Mouse (Mus musculus) ES-E14 (cell line): ENCODE data around the gene Ankmy2. TPM values are rescaled to one million over a fixed set of nuclear protein-coding genes. Genes with fewer than 3 reads are reported as not detected.

Source experiments
- DNase-seq: peaks from one replicate; pipeline ENCODE4 v3.0.0-alpha.2; 2013; ENCODE audit warnings: low read depth, low spot score
- H3K27ac ChIP-seq: 2 replicates; pipeline ENCODE4 v1.5.1; 2012; ENCODE audit warnings: low read depth, mild to moderate bottlenecking, low read length, moderate library complexity, mixed read lengths; ENCODE audit not compliant: poor library complexity, insufficient read depth, severe bottlenecking
- H3K36me3 ChIP-seq: 2 replicates; pipeline ENCODE4 v1.6.1; 2012; ENCODE audit warnings: mild to moderate bottlenecking, low read length, moderate library complexity, mixed read lengths; ENCODE audit not compliant: control insufficient read depth, poor library complexity, insufficient read depth, severe bottlenecking
- H3K4me1 ChIP-seq, 2 experiments: fragments of 150-350 bp in 1 of 2; sonication (generic) in 1 of 2; 2 replicates each; pipeline ENCODE4 v1.6.1; 2012; ENCODE audit warnings: low read length in 2 of 2, mild to moderate bottlenecking in 1 of 2, mixed read lengths in 1 of 2; ENCODE audit not compliant: control insufficient read depth in 2 of 2, insufficient read depth in 2 of 2, poor library complexity in 1 of 2
- H3K4me3 ChIP-seq, 2 experiments: fragments of 150-350 bp in 1 of 2; sonication (generic) in 1 of 2; 2 replicates each; pipeline ENCODE4 v1.5.1; 2012; ENCODE audit warnings: low read length in 2 of 2, low read depth in 1 of 2, mild to moderate bottlenecking in 1 of 2, mixed read lengths in 1 of 2; ENCODE audit not compliant: insufficient read depth in 1 of 2, poor library complexity in 1 of 2, severe bottlenecking in 1 of 2
- H3K9ac ChIP-seq: 2 replicates; pipeline ENCODE4 v1.6.1; 2012; ENCODE audit warnings: low read depth, mild to moderate bottlenecking, low read length, mixed read lengths; ENCODE audit not compliant: poor library complexity, insufficient read depth, severe bottlenecking
- H3K9me3 ChIP-seq: fragments of 150-350 bp; sonication (generic); 2 replicates; pipeline ENCODE4 v1.6.1; 2012; ENCODE audit warnings: low read depth, mild to moderate bottlenecking, low read length; ENCODE audit not compliant: control insufficient read depth, insufficient read depth
- CHD2 ChIP-seq: IDR thresholded peaks from 2 replicates; pipeline ENCODE4 v1.6.1; 2014; ENCODE audit warnings: mild to moderate bottlenecking, low read depth, low read length, inconsistent platforms
- HCFC1 ChIP-seq: IDR thresholded peaks from 2 replicates; pipeline ENCODE4 v1.6.1; 2012; ENCODE audit warnings: low read length, inconsistent platforms, borderline replicate concordance; ENCODE audit not compliant: insufficient read depth
- MAFK ChIP-seq: IDR thresholded peaks from 2 replicates; pipeline ENCODE4 v1.6.1; 2014; ENCODE audit warnings: mild to moderate bottlenecking, low read depth, low read length, inconsistent platforms; ENCODE audit not compliant: insufficient read depth
- ZC3H11A ChIP-seq: IDR thresholded peaks from 2 replicates; pipeline ENCODE4 v1.6.1; 2012; ENCODE audit warnings: low read depth, mild to moderate bottlenecking, inconsistent platforms, low read length, borderline replicate concordance
- ZNF384 ChIP-seq: IDR thresholded peaks from 2 replicates; pipeline ENCODE4 v1.6.1; 2012; ENCODE audit warnings: low read depth, low read length, inconsistent platforms
- in situ Hi-C, 2 experiments: fragments of 600-800 bp; cut with MboI; formaldehyde crosslinking; loops; one replicate each; pipeline ENCODE4 v1.15.1; 2025; ENCODE audit warnings: low sequenced_read_pairs in 2 of 2, inconsistent platforms in 1 of 2; ENCODE audit not compliant: unreplicated experiment in 2 of 2
- total RNA-seq: library from RNA; depleted of rRNA; stranded (reverse); fragments of 300-350 nt; gene quantifications from 2 replicates; pipeline ENCODE4 v1.2.3, GENCODE M21; 2012; rRNA removed

Ankmy2 gene
- total RNA-seq, 1 experiment, result 21.2 TPM

GRCm38 (mm10) chr12:36241171-36241570, 84.3 kb downstream of the Ankmy2 start:
- TF ChIP-seq ZC3H11A (no peak), MAFK (no peak), ZNF384 (no peak), CHD2 (no peak), HCFC1 (no peak)
- Histone ChIP-seq H3K27ac (no peak overlapping the region), H3K4me1 (no peaks in the 10 kb centered on the region; a peak in 1 of 4 replicates), H3K4me3 (no peak overlapping the region), H3K9ac (no peak overlapping the region), H3K9me3 (no peaks in the 10 kb centered on the region), H3K36me3 (no peaks in the 10 kb centered on the region)
- no peak for DNase-seq
- in situ Hi-C loops, result no loop called here

Other genes starting within 250 kb of the Ankmy2 start
- not detected in 2 replicates for gene Agr3, start 231.5 kb upstream of the Ankmy2 start, total RNA-seq
- not detected in 2 replicates for gene Agr2, start 164.2 kb upstream of the Ankmy2 start, total RNA-seq
- 31.9 and 39.3 TPM in 2 replicates for gene Tspan13, start 114.6 kb upstream of the Ankmy2 start, total RNA-seq
- gene Bzw2, start 966 bp downstream of the Ankmy2 start, total RNA-seq, result 176 and 241 TPM in 2 replicates
- gene Lrrc72, start 96.3 kb downstream of the Ankmy2 start, total RNA-seq, result not detected in 2 replicates
- gene Sostdc1, start 157.0 kb downstream of the Ankmy2 start, total RNA-seq, result 0.09 and 0.37 TPM in 2 replicates
- 1.0 and 1.7 TPM in 2 replicates for gene Ispd, start 224.3 kb downstream of the Ankmy2 start, total RNA-seq
- 0.32 and 0.45 TPM in 2 replicates for gene D630036H23Rik, start 225.1 kb downstream of the Ankmy2 start, total RNA-seq